Mouse (Mus musculus): ENCODE data around the gene Tgif2.

DNA sequence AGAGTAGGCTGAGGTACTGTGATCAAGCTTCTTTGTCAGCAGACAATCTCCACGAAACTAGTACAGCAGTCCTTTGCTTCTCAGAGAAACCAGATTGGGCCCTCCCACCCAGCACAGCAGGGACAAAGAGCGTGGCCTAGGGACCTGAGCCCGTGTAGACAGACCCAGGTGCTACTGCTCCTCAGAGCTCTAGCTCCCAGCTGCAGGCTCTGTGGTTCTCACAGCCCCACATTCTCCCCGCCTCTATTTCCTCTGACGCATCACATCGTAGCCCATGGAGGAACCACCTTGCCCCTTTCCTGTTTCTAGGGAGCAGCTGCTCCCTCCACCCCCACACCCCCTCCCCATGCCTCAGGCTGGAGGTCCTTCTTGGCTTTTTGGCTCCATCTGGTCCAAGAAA is 47.2 kb downstream of the Tgif2 start, which contains the start of gene Sla2:
- no peak for TF ChIP-seq EP300 (IDR thresholded peaks at IDR 0.05; ENCODE audit: low read depth in 1 of 2, low read length in 2 of 2)
- TF ChIP-seq CTCF (IDR thresholded peaks at IDR 0.05 in 2 of 3, conservative IDR thresholded peaks at IDR 0.05 in 1 of 3; ENCODE audit: control insufficient read depth in 1 of 3, insufficient read depth in 1 of 3, low read depth in 2 of 3, low read length in 3 of 3, poor library complexity in 1 of 3, severe bottlenecking in 1 of 3): no peak
- no peak for TF ChIP-seq MAFK (IDR thresholded peaks at IDR 0.05; ENCODE audit: borderline replicate concordance, low read depth, low read length)
- TF ChIP-seq POLR2A (IDR thresholded peaks at IDR 0.05; ENCODE audit: control insufficient read depth in 1 of 2, insufficient read depth in 1 of 2, low read depth in 1 of 2, low read length in 2 of 2, poor library complexity in 1 of 2): no peak
- no peak for TF ChIP-seq TBP (IDR thresholded peaks at IDR 0.05; ENCODE audit: low read depth, low read length)
- no peak for TF ChIP-seq BHLHE40 (IDR thresholded peaks at IDR 0.05; ENCODE audit: borderline replicate concordance, low read depth, low read length)
- no peak for TF ChIP-seq GATA1 (IDR thresholded peaks at IDR 0.05; ENCODE audit: low read depth, low read length)
- TF ChIP-seq USF2 (IDR thresholded peaks at IDR 0.05; ENCODE audit: borderline replicate concordance in 1 of 2, insufficient read depth in 1 of 2, low read depth in 1 of 2, low read length in 2 of 2): no peak
- TF ChIP-seq E2F4 (IDR thresholded peaks at IDR 0.05; ENCODE audit: borderline replicate concordance, low read depth, low read length): no peak
- TF ChIP-seq MYC (IDR thresholded peaks at IDR 0.05; ENCODE audit: low read depth, low read length): no peak
- no peak for TF ChIP-seq UBTF (IDR thresholded peaks at IDR 0.05; ENCODE audit: borderline replicate concordance, insufficient read depth, low read depth, low read length)
- no peak for TF ChIP-seq TCF12 (IDR thresholded peaks at IDR 0.05; ENCODE audit: low read depth, low read length)
